Mouse (Mus musculus) gastrocnemius, postnatal 10 days (tissue): ENCODE data around the gene Sbp. TPM values are rescaled to one million over a fixed set of nuclear protein-coding genes. Genes with fewer than 3 reads are reported as not detected.
A peak's percentile ranks its signal among the peaks of the same experiment; 100 is the strongest.
"Not testable (repeated sequence)": the region's sequence is repeated elsewhere in the genome, so short reads cannot be mapped to it uniquely, and the experiment has no call there.

Experiments
- DNase-seq: peaks from one replicate; pipeline ENCODE4 v3.0.0; 2021; ENCODE audit warnings: mixed read lengths
- long read RNA-seq, 2 experiments: library from polyadenylated mRNA; stranded (forward); transcript quantifications; one replicate each; pipeline ENCODE4 v2.0.0; 2021
- total RNA-seq, 2 experiments: library from RNA; stranded (reverse); gene quantifications; 2 replicates each; pipeline ENCODE4 v1.2.3; 2021

Sbp gene
- total RNA-seq: not detected
- long read RNA-seq, experiment 1: 0 reads
- long read RNA-seq, experiment 2: 0 reads

- no peak for DNase-seq
Observed at GRCm38 (mm10) chr17:23941372-23941771, at the start of gene Sbp. Gene Sbp, plus strand, starts transcription at chr17:23941672.

GRCm38 (mm10) chr17:23917158-23917557 lies 24.3 kb upstream of the Sbp start, which contains the start of gene Dcpp3:
Gene Dcpp3, plus strand, starts transcription at chr17:23917458.
- DNase-seq: not testable (repeated sequence)

- peak; percentile 88 for DNase-seq
Observed at GRCm38 (mm10) chr17:23924531-23925007, 16.9 kb upstream of the Sbp start.

- peak; percentile 54 for DNase-seq
Observed at GRCm38 (mm10) chr17:23925090-23925493, 16.4 kb upstream of the Sbp start.

- DNase-seq: no peak
Observed at GRCm38 (mm10) chr17:23931157-23931556, 10.3 kb upstream of the Sbp start.

- DNase-seq: not testable (repeated sequence)
Observed at GRCm38 (mm10) chr17:23947486-23947885, 6.0 kb downstream of the Sbp start.

GRCm38 (mm10) chr17:23949068-23949467 lies 7.6 kb downstream of the Sbp start:
- no peak for DNase-seq

GRCm38 (mm10) chr17:23950828-23951227 lies 9.4 kb downstream of the Sbp start:
- DNase-seq: not testable (repeated sequence)

- no peak for DNase-seq
Observed at GRCm38 (mm10) chr17:23955174-23955573, 13.7 kb downstream of the Sbp start, which contains the start of gene Sbpl. Gene Sbpl, minus strand, starts transcription at chr17:23955274.

- peak; percentile 68 for DNase-seq
Observed at GRCm38 (mm10) chr17:23960084-23960738, 18.7 kb downstream of the Sbp start.

GRCm38 (mm10) chr17:23961573-23962122 lies 20.2 kb downstream of the Sbp start:
- no peak for DNase-seq

- DNase-seq: no peak
Observed at GRCm38 (mm10) chr17:23965805-23966425, 24.4 kb downstream of the Sbp start.

- no peak for DNase-seq
Observed at GRCm38 (mm10) chr17:23966658-23967401, 25.4 kb downstream of the Sbp start.

- DNase-seq: no peak
Observed at GRCm38 (mm10) chr17:23968780-23969179, 27.3 kb downstream of the Sbp start.

GRCm38 (mm10) chr17:23969231-23969630 lies 27.8 kb downstream of the Sbp start:
- peak; percentile 74 for DNase-seq

GRCm38 (mm10) chr17:23971315-23971714 lies 29.8 kb downstream of the Sbp start:
- no peak for DNase-seq

GRCm38 (mm10) chr17:23976665-23977064 lies 35.2 kb downstream of the Sbp start:
- DNase-seq: no peak

- DNase-seq: no peak
Observed at GRCm38 (mm10) chr17:23979471-23979870, 38.0 kb downstream of the Sbp start.

- DNase-seq: no peak
Observed at GRCm38 (mm10) chr17:23980297-23980909, 38.9 kb downstream of the Sbp start, which contains the start of gene Prss30. Gene Prss30, minus strand, starts transcription at chr17:23980566.

GRCm38 (mm10) chr17:23982912-23983311 lies 41.4 kb downstream of the Sbp start:
- no peak for DNase-seq

GRCm38 (mm10) chr17:23984989-23985388 lies 43.5 kb downstream of the Sbp start:
- no peak for DNase-seq

GRCm38 (mm10) chr17:23989802-23990201 lies 48.3 kb downstream of the Sbp start:
- no peak for DNase-seq
